Mouse (Mus musculus) intestine, embryonic 15.5 days (tissue): ENCODE data around the gene Plekhb1. TPM values are rescaled to one million over a fixed set of nuclear protein-coding genes. Genes with fewer than 3 reads are reported as not detected.

Experiments
- ATAC-seq: fragments of 200-750 bp; cut with Nextera tagmentation; 2 replicates; pipeline ENCODE4 v1.8.0; 2017; ENCODE audit warnings: moderate TSS enrichment, moderate library complexity
- H3K27ac ChIP-seq: fragments of 300-500 bp; sonication (generic); 2 replicates; pipeline ENCODE4 v1.5.1; 2015; ENCODE audit warnings: mild to moderate bottlenecking, inconsistent platforms
- H3K27me3 ChIP-seq: fragments of 300-500 bp; sonication (generic); replicated peaks from 2 replicates; pipeline ENCODE4 v1.6.1; 2015; ENCODE audit warnings: inconsistent platforms
- H3K36me3 ChIP-seq: fragments of 300-500 bp; sonication (generic); 2 replicates; pipeline ENCODE4 v1.6.1; 2015; ENCODE audit warnings: inconsistent platforms
- H3K4me1 ChIP-seq: fragments of 300-500 bp; sonication (generic); replicated peaks from 2 replicates; pipeline ENCODE4 v1.6.1; 2015; ENCODE audit warnings: inconsistent platforms
- H3K4me2 ChIP-seq: fragments of 300-500 bp; sonication (generic); replicated peaks from 2 replicates; pipeline ENCODE4 v1.6.1; 2015; ENCODE audit warnings: mild to moderate bottlenecking, inconsistent platforms
- H3K4me3 ChIP-seq: fragments of 300-500 bp; sonication (generic); replicated peaks from 2 replicates; pipeline ENCODE4 v1.5.1; 2015; ENCODE audit warnings: inconsistent platforms
- H3K9ac ChIP-seq: fragments of 300-500 bp; sonication (generic); 2 replicates; pipeline ENCODE4 v1.6.1; 2015; ENCODE audit warnings: inconsistent platforms
- H3K9me3 ChIP-seq: fragments of 300-500 bp; sonication (generic); 2 replicates; pipeline ENCODE4 v1.6.1; 2016; ENCODE audit warnings: inconsistent platforms
- WGBS: fragments of 180-500 bp; shearing (Covaris S2); methylation state at CpG from one replicate; pipeline ENCODE4 v1.1.7; 2015; 5-methylcytosine and 5-hydroxymethylcytosine counted together
- polyA plus RNA-seq: library from polyadenylated mRNA; unstranded; fragments of >200 nt; fragmentation: Nextera tagmentation; extraction: Ambion mirVana; gene quantifications from 2 replicates; pipeline ENCODE4 v1.2.1, GENCODE M21; 2015

Plekhb1 gene
- polyA plus RNA-seq, result 14.6 and 15.3 TPM in 2 replicates

DNA sequence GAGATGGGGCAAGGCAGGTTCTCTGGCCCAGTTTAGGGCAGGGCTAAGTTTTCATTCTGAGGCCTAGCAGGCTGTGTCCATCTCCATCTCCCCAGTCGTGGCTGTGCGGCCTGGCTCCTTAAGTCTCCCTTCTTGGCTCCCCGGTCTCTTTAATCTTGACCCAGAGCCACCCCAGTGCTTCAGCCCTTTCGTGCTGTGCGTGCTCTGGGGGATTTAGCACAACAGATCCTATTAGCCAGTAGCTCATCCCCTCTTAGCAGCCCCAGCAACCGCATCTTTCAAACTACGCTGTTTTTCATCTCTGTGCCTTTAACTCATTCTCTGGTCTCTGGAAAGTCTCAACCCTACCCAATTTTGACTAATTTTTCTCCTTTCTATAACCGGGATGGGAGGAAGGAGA, at the start of gene Plekhb1:
Gene Plekhb1 (minus strand): TSS at position 184 of the 400 bp plus-strand sequence.
- peaks cover 12% of the 10 kb centered on the region for H3K4me1 ChIP-seq
- H3K27me3 ChIP-seq, result no peaks in the 10 kb centered on the region
- ATAC-seq, result no peak
- H3K4me3 ChIP-seq, result no peak within 1 kb of the TSS
- no peak within 1 kb of the TSS for H3K9ac ChIP-seq
- 67% methylated on average over 8 of the region's 8 CpGs for WGBS
- peak within 1 kb of the TSS; percentile 36 for H3K4me2 ChIP-seq
- H3K36me3 ChIP-seq, result no peaks in the 10 kb centered on the region
- H3K27ac ChIP-seq, result peak within 1 kb of the TSS; percentile 68
- H3K9me3 ChIP-seq, result no peaks in the 10 kb centered on the region

DNA sequence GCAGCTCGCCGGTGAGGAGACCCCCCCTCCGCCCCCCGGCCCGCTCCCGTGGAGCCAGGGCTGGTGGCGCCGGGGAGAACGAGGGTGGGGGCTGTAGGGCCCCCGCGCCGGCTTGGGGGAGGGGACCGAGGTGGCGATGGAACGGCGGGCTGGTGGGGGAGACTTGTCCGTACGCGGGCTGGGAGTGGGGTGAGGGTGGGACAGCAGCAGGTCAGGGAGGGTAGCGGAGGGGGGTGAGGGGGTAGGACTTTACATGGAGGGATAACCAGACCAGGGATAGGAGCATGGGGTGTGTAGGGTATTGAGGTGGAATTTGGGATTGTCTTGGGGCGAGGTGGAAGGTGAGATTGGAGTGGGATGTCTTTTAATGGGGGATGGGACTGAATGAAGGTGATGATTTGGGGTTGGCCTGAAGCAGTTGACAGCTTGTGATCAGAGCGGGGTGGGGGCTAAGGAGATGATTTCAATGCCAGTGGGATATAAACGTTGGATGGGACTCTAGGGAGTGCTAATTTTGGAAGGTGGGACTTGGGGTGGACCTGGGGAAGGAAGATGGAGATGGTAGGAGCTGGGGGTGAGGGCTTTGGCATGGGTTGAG, 44.8 kb upstream of the Plekhb1 start:
- under 1% methylated on average over 23 of the region's 23 CpGs for WGBS
- no peaks in the 10 kb centered on the region for H3K36me3 ChIP-seq
- H3K4me3 ChIP-seq, result peak overlapping the region; percentile 90
- H3K27me3 ChIP-seq, result no peaks in the 10 kb centered on the region
- H3K4me1 ChIP-seq, result peaks cover 13% of the 10 kb centered on the region
- ATAC-seq, result no peak; the same call in 1 of the 2 replicates
- no peaks in the 10 kb centered on the region for H3K9me3 ChIP-seq
- peak overlapping the region; percentile 97 for H3K27ac ChIP-seq
- peak overlapping the region; percentile 92 for H3K9ac ChIP-seq
- H3K4me2 ChIP-seq, result peak overlapping the region; percentile 78

DNA sequence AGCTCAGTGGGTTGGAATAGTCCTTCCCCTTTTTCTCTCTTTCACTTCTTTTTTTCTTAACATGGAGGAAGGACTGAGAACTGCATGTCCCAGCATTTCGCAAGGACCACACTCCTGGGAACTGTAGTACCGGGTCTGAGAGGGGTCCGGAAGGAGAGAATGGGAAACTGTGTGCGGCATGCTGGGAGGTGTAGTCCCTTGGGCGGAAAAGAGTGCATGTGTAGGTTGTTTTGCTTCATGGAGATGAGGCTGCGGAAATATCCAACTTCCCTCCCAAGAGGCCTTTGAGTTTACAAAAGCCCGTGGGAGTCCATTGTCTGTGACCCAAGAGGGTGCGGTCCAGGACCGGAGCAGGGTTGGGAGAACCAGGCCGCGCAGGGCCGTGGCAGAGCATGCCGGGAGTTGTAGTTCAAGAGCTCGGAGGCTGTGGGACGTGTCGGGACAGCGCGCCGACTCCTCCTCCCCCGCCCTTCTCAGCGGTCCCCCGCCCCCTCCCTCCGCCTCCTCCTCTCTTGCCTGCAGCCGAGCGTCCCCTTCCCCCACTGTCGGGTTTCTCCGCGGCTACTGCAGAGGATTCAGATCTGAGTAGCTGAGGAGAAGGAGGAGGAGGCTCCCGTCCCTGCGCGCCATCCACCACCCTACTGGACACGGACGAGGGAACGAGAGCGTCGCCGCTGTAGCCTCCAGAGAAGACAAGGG, 44.1 kb upstream of the Plekhb1 start, which contains the start of gene Fam168a:
Gene Fam168a (plus strand): TSS at position 493 of the 699 bp plus-strand sequence.
- peak; percentile 99 for ATAC-seq
- Histone ChIP-seq H3K4me2 (peak within 1 kb of the TSS; percentile 78), H3K27ac (peak within 1 kb of the TSS; percentile 97), H3K4me1 (peaks cover 13% of the 10 kb centered on the region), H3K27me3 (no peaks in the 10 kb centered on the region), H3K4me3 (peak within 1 kb of the TSS; percentile 90), H3K9me3 (no peaks in the 10 kb centered on the region), H3K36me3 (no peaks in the 10 kb centered on the region), H3K9ac (peak within 1 kb of the TSS; percentile 92)
- whole genome bisulfite sequencing, result under 1% methylated on average over 34 of the region's 37 CpGs

DNA sequence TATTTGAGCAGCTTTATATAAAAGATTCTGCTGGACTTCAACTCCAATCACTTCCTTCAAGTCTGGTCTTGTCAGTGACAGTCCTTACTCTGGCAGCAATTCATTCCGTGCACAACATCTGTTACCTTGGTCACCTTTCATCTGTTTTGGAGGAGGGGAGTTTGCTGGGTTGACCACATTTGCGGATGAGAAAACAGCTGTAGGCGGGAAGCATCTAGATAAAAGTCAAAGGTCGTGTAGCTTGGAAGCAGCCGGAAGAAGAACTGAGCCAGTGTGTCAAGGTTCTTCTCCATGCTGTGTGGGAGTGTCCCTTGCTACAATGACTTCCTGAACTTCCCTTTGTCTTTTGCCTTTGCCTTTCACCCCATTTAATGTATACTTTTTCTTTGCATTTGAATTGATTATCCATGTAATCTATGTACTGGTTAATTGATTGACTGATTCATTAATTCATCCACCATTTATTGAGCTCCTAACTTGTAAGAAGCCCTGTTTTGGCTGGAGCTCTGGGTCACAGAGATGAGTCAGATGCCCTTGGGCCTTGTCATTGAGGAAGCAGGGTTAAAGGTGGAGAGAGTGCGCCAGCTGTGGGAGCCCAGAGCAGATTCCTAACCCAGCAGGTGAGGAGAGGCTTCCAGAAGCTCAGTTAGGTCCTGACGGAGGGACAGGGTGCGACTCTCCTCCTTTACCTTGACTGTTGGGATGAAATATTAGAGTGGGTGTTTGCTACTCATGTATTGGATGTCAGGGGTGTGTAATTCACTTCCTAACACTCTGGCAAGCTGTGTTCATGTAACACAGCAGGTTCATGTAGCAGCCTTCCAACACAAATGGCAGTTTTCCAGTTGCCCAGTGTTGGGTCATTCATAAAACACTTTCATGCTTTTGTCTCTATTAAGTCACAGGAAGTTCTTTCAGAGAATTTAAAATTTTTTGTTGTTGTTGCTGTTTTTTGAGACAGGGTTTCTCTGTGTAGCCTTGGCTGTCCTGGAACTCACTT, 37.9 kb upstream of the Plekhb1 start:
- Histone ChIP-seq H3K36me3 (no peaks in the 10 kb centered on the region), H3K4me3 (no peak overlapping the region), H3K27me3 (no peaks in the 10 kb centered on the region), H3K4me1 (no peaks in the 10 kb centered on the region), H3K4me2 (no peak overlapping the region), H3K27ac (no peak overlapping the region), H3K9me3 (no peaks in the 10 kb centered on the region), H3K9ac (no peak overlapping the region)
- ATAC-seq, result no peak
- WGBS, result 59% methylated on average over 8 of the region's 8 CpGs

DNA sequence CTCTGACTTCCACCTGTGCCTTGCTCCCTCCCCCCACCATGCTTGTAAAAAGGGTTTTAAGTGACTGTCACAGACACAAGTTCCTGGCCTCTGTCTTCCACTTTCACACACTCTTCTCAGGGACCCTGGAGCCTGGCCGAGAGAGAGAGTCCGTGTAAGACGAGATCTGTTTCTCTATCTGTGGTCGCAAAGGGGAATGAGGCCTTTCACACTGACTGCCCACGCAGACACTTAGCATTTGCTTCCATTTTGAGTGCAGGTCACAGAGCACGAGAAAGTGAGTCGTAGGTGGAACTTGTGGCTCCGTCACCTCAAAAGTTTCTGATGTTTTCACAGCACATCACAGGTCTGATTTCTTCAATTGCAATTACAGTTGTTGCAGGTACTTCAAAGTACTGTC, 31.0 kb upstream of the Plekhb1 start:
- H3K27ac ChIP-seq, result no peak overlapping the region
- no peaks in the 10 kb centered on the region for H3K36me3 ChIP-seq
- H3K4me3 ChIP-seq, result no peak overlapping the region
- 65% methylated on average over 8 of the region's 8 CpGs for WGBS
- no peak for ATAC-seq
- no peak overlapping the region for H3K9ac ChIP-seq
- H3K4me1 ChIP-seq, result no peaks in the 10 kb centered on the region
- no peaks in the 10 kb centered on the region for H3K9me3 ChIP-seq
- no peaks in the 10 kb centered on the region for H3K27me3 ChIP-seq
- no peak overlapping the region for H3K4me2 ChIP-seq

DNA sequence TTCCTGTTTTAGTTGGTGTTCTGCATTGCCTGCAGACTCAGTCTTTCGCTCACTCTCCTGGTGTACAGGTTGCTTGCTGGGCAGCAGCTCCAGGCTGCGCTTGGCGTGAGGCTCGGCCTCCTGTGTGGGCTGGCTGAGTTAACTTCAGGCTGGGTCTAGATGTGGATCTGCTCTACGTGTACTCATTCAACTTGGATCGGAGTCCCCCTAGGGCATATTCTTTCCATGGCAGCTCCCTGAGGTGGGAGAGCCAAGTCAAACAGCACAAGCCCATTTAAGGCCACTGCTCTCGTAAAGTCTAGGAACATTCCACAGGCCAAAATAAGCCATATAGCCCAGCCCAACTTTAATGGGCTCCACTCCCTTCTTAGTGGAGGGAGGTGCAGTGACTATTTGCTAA, 26.3 kb upstream of the Plekhb1 start:
- Histone ChIP-seq H3K4me2 (no peak overlapping the region), H3K4me3 (no peak overlapping the region), H3K27me3 (no peaks in the 10 kb centered on the region), H3K9ac (no peak overlapping the region), H3K4me1 (no peaks in the 10 kb centered on the region), H3K36me3 (no peaks in the 10 kb centered on the region), H3K27ac (no peak overlapping the region), H3K9me3 (no peaks in the 10 kb centered on the region)
- 80% methylated on average over 7 of the region's 7 CpGs for WGBS
- ATAC-seq, result no peak

DNA sequence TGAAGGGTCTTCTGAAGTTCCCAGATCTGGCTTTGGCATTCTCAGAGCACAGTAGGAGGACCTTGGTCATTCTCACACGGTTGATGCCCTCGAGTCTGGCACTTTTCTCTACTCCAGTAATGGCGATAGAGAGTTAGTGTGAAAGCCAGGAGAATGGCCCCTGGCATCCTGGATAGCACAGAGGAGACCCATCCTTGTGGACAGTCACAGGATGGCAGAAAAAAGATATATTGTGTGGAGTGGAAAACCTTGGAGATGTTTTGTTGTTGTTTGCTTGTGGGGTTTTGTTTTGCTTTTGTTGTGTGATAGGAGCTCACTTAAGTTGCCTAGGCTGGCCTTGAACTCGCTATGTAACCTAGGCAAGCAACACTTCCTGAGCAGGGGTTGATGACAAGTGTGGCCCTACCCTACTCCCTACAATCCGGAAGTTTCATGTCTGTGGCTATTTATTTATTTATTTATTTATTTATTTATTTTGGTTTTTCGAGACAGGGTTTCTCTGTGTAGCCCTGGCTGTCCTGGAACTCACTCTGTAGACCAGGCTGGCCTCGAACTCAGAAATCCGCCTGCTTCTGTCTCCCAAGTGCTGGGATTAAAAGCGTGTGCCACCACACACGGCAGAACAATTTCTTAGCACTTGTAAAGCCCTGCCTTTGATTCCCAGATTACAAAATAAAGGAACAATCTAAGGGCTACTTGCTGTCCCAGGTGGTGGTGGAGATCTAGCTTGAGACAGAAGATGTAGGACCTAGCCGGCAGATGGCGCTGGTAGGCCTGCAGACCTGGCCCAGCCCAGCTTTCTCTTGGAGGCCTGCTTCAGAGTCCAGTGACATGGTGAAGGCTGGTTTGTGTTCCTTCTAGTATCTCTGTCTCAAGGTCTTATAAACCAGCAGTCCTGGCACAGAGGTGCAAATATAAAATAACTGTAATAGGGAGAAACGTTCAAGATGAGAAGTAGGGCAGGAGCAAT, 23.1 kb upstream of the Plekhb1 start:
- 40% methylated on average over 13 of the region's 13 CpGs for WGBS
- peak; percentile 84 for ATAC-seq

DNA sequence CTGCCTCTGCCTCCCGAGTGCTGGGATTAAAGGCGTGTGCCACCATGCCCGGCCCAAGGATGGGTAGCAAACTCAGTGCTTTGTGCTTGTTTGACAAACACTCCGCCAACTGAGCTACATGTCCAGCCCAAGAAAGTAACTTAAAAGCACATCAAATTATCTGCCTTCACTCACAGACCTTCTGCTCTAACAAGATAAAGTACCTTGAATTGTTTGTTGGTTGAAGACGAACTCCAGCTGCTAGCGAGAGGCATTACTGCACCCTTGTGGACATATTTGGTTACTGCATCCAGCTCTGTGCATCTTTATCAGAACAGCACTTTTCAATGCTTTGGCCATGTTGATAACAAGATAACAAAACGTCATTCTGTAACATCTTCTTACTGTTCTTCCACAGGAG, 22.3 kb upstream of the Plekhb1 start:
- Histone ChIP-seq H3K4me2 (no peak overlapping the region), H3K4me1 (no peaks in the 10 kb centered on the region), H3K27ac (no peak overlapping the region), H3K9me3 (no peaks in the 10 kb centered on the region), H3K36me3 (no peaks in the 10 kb centered on the region), H3K27me3 (no peaks in the 10 kb centered on the region), H3K9ac (no peak overlapping the region), H3K4me3 (no peak overlapping the region)
- 49% methylated on average over 7 of the region's 7 CpGs for WGBS
- peak; percentile 51; the same call in 1 of the 2 replicates for ATAC-seq

More for the DNA sequence above, 23.1 kb upstream of the Plekhb1 start:
- Histone ChIP-seq H3K4me3 (no peak overlapping the region), H3K36me3 (no peaks in the 10 kb centered on the region), H3K4me1 (no peaks in the 10 kb centered on the region), H3K27me3 (no peaks in the 10 kb centered on the region), H3K9ac (no peak overlapping the region), H3K4me2 (no peak overlapping the region), H3K9me3 (no peaks in the 10 kb centered on the region), H3K27ac (no peak overlapping the region)

DNA sequence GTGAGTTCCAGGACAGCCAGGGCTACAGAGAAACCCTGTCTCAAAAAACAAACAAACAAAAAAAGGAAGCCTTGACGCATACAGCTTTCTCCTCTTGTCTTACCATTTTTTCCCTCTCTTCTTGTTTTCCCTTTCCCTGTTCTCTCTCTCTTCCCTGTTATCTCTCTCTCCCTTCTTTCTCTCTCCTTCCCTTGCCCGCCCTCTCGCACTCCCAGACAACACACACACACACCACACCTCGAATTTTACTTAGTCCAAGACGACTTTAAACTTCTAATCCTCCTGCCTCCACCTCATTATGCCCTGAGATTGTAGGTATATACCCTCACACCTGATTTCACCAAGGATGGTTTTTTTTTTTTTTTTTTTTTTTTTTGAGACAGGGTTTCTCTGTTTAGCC, 21.9 kb upstream of the Plekhb1 start:
- H3K4me2 ChIP-seq, result no peak overlapping the region
- ATAC-seq, result no peak

DNA sequence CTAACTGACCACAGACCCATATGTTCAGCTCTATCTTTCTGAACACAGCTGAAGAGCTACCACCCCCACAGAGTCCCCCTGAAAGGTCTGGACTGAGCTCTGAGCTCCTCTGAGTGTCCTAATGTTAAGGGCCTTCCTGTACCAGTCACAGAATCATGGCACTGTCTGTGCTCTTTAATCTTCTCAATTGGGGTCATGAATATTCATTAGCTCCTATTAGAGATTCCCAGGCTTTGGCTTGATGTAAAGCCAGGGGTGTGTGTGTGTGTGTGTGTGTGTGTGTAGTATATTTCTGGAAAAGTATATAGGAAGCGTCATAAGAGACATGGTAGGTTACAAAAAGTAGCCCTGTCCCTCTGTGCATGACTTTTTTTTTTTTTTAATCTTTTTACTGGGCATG, 21.0 kb upstream of the Plekhb1 start:
- no peaks in the 10 kb centered on the region for H3K9me3 ChIP-seq
- 0 out of 2 replicates have a peak, but pooled peaks cover 2% of the 10 kb centered on the region for H3K4me1 ChIP-seq
- no peaks in the 10 kb centered on the region for H3K27me3 ChIP-seq
- H3K4me2 ChIP-seq, result no peak overlapping the region
- no peak for ATAC-seq
- 89% methylated on average over 1 of the region's 1 CpGs for WGBS
- no peaks in the 10 kb centered on the region for H3K36me3 ChIP-seq
- H3K27ac ChIP-seq, result no peak overlapping the region
- no peak overlapping the region for H3K4me3 ChIP-seq
- H3K9ac ChIP-seq, result no peak overlapping the region

More for the DNA sequence above, 21.9 kb upstream of the Plekhb1 start:
- no peak overlapping the region for H3K4me3 ChIP-seq
- H3K9ac ChIP-seq, result no peak overlapping the region
- 72% methylated on average over 5 of the region's 5 CpGs for WGBS
- no peak overlapping the region for H3K27ac ChIP-seq
- H3K4me1 ChIP-seq, result 0 out of 2 replicates have a peak, but pooled peaks cover 2% of the 10 kb centered on the region
- no peaks in the 10 kb centered on the region for H3K36me3 ChIP-seq
- H3K9me3 ChIP-seq, result no peaks in the 10 kb centered on the region
- no peaks in the 10 kb centered on the region for H3K27me3 ChIP-seq

DNA sequence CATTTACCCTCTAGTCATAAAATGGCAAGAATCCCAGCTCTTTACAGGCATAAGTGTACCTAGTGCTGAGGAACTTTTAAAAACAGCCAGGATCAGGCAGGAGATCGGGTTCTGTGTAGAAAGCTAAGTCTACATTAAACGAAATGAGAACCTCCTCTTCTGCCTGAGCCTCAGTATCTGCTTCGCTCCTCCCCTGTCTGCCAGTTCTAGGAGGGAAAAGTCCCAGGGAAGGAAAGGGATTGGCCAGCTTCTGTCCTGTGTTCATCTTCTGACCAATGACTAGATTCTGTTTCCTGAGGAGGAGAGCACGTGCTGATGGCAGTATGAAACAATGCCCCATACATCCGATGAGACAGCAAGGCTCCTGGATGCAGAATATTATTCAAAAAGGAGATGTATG, 18.9 kb upstream of the Plekhb1 start:
- no peaks in the 10 kb centered on the region for H3K27me3 ChIP-seq
- ATAC-seq, result no peak
- no peaks in the 10 kb centered on the region for H3K9me3 ChIP-seq
- no peak overlapping the region for H3K4me2 ChIP-seq
- no peak overlapping the region for H3K4me3 ChIP-seq
- WGBS, result 48% methylated on average over 5 of the region's 5 CpGs
- H3K9ac ChIP-seq, result no peak overlapping the region
- H3K27ac ChIP-seq, result no peak overlapping the region
- H3K36me3 ChIP-seq, result no peaks in the 10 kb centered on the region
- H3K4me1 ChIP-seq, result 0 out of 2 replicates have a peak, but pooled peaks cover 2% of the 10 kb centered on the region
